Mouse (Mus musculus) mouse embryonic stem cell (cell line): ENCODE results near the gene Dab2ip.

Experiments used
- in situ Hi-C, 2 experiments: fragments of 300-500 bp; cut with MboI; formaldehyde crosslinking; loops; 1 replicate in 1 of 2; 3 replicates in 1 of 2; pipeline ENCODE4 v1.14.3; 2019 to 2020; ENCODE audit warnings: low sequenced_read_pairs in 2 of 2, low pct_unique_long_range_greater_than_20kb in 1 of 2, mixed read lengths in 1 of 2; ENCODE audit not compliant: unreplicated experiment in 1 of 2

Gene Dab2ip

GRCm38 (mm10) chr2:35688121-35688520 is 130.1 kb downstream of the Dab2ip start:
- in situ Hi-C loops = no loop called here

- in situ Hi-C loops = no loop called here
These were observed 130.5 kb downstream of the Dab2ip start for GRCm38 (mm10) chr2:35688581-35688980.

- in situ Hi-C loops = no loop called here
These were observed 131.8 kb downstream of the Dab2ip start for GRCm38 (mm10) chr2:35689881-35690280.

DNA sequence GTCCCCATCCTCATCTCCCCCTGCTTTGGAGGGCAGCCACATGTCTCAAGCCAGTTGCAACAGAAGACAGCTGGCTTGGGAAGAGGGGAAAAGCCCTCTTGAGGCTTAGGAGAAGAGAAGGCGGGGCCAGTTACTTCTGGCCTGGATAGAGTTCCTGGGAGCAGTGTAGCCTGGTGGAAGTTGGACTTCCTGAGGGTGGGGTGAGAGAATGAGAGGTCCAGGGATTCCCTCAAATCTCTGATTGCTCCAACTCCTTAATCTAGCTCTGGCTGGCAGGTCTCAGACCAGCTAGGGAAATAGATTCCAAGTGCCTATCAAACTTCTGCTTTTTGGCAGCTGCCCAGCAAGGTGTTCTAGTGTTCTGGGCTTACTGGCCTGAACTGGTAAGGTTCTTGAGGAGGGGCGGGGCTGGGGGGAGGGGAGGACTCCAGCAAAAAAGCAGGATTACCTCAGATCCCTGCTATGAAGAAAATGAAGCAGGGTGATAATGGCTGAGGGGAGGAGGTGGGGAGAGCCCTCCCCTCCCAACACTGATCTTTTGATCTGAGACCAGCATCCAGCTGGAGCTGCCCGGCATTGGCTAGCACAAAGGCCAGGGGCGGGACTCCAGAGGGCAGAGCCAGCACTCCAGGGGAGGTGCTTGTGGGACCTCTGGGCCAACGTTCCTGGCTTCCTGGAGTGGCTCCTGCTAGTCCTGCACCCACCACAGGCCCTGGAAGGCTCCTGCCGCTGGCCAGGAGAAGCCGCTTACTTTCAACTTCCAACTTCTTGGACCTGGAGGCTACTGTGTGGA is 133.4 kb downstream of the Dab2ip start:
- in situ Hi-C loops = no loop called here

DNA sequence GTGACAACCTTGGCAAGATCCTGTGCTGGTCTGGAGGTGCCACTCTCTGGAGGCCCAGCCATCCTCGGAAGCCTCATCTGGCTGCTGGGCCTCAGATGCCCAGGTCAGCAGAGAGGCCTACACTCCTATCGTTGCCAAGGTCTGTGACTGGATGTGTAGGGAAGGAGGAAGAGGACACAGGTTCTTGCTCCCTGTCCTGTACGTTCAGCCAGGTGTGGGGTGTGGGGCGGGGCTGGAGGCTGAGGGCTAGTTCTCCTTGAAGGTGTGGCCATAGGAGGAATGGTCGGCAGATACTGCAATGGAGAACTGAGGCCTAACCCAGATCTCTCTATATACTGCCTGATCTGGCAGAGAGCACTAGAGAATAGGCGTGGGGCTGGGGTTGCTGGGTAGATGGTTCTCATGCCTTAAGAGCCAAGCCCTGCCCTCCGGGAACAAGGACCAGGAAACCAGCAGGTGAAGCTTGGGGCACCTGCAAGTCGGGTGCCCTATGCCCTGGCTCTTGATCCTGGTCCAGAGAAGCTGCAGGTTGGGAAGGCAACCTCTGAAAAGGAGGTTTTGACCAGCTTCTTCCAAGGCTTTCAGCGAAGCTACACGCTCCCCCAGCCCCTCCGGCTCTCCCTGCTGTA is 134.3 kb downstream of the Dab2ip start:
- in situ Hi-C loops = no loop called here

DNA sequence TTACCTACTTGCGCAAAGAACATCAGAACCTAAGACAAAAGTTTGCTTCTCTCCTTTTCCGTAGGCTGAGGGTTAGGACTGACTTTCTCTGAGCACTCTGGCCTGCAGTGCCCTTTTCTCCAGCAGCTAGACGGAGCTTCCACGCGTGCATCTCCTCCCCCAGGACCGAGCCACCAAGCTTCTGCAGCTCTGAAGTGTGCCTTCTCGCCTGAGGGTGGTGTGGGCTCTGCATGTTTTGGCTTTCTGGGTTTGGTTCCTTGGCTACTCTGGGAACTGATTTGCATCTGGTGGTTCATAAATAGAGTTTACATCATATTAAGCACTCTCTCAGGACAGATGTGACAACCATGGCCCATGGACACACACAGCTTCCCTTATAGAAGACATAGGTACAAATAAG is 135.0 kb downstream of the Dab2ip start:
- in situ Hi-C loops = no loop called here

- in situ Hi-C loops = no loop called here
These were observed 136.0 kb downstream of the Dab2ip start for GRCm38 (mm10) chr2:35694111-35694510.

DNA sequence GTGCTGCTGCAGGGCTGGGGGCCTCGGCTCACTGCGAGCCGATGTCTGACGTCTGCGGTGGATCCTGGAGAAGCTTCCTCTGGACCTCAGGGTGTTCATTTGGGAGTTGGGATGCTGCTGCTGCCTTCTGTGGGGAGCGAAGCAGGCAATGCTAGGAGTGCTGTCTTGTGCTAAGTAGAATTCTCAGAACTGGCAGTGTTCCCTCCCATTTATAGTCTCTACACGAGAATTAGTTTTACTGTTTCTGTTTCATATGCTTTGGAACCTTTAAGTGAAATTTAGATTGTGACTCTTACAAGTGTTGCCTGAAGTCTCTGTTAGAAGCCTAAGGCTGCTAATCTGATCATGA is 138.1 kb downstream of the Dab2ip start:
- in situ Hi-C loops = no loop called here

DNA sequence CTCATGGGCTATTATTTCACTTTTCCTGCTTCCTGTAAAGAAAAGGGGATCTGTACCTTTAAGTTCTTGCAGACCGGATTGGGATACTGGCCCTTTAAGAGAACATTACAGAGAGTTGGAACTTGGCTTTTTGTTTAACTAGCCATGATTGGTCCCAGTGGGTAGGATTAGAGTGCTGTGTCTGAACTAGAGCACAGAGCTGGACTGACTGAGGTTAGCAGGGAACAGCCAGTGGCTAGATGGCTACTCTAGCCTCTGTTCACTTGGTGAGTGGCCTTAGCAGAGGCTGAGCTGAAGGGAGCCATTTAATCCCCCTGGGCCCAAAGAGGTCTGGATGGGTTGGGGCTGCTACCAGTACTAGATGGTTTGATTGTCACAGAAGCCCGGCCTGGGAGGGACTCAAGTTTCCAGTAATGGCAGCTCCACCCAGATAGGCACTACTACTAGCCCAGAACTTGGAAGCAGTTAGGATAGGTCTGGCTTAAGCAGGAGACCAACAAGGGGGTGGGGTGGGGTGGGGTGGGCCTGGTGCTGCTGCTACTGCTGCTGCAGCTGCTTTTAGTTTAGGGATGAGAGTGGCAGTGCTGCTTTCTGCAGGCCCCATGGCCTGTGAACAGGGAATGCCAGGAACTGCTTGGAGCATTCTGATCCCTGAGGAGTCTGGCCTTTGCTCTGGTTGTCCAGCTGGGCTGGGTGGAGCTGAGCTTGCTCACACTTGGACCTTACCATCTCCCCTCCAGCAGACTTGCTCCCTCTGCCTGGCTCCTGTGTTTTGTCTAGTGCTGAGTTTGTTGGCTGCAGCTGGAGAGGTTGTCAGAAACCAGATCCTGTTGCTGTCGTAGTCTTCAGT is 138.7 kb downstream of the Dab2ip start:
- in situ Hi-C loops = no loop called here

DNA sequence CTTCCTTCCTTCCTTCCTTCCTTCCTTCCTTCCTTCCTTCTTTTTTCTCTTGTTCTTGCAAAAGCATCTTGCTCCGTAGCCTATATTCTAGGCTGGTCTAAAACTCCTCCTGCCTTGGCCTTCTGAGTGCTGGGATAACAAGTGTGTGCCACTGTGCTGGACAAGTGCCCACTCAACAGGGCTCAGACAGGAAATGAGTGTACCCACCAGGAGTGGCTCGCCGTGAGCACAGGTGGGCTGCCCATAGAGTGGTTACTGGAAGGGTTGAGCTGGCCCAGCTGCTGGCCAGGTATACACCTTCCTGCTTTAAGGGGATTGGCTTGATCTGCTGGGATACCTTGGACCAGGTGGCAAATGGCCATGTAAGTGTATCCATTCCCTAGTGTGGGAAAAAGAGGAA is 139.7 kb downstream of the Dab2ip start:
- in situ Hi-C loops = no loop called here

- in situ Hi-C loops = no loop called here
These were observed 142.9 kb downstream of the Dab2ip start for GRCm38 (mm10) chr2:35700966-35701365.

GRCm38 (mm10) chr2:35702001-35702400 is 143.9 kb downstream of the Dab2ip start:
- in situ Hi-C loops = no loop called here

- in situ Hi-C loops = no loop called here
These were observed 144.5 kb downstream of the Dab2ip start for GRCm38 (mm10) chr2:35702608-35703007.

- in situ Hi-C loops = no loop called here
These were observed 145.2 kb downstream of the Dab2ip start for GRCm38 (mm10) chr2:35703241-35703640.

DNA sequence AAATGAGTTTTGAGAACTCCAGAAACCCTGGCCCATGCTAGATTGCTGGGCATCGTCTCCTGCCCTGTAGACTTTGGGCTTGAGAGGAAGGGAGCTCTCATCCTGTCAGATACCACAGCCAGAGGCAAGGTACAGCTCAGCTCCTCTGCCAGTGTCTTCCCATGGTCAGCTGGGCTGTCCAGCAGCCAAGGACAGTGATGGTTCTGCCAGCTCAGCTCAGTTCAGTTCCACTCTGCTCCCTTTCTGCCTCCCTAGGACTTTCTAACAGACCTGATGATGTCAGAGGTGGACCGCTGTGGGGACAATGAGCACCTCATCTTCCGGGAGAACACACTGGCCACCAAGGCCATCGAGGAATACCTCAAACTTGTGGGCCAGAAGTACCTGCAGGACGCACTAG is 154.5 kb downstream of the Dab2ip start:
- in situ Hi-C loops = loop anchor here (10.0 kb wide), 2 partner anchors 58 to 158 kb away; partner anchors contain the start of gene Dab2ip (in 1 of the 2)

DNA sequence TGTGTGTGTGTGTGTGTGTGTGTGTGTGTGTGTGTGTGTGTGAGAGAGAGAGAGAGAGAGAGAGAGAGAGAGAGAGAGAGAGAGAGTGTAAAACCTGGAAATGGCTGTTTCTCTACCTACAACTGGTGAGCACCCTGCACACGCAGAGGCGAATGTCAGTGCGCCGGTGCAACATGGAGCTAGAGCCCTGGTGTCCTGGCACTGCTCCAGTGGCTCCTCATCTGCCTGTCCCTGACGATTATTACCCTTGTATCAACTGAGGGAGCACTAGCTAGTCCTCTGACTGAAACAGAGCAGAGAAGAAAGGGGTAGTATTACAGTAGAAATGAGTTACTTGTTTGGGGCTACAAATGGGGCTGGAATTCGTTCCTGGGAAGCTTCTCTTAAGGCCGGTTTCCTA is 155.4 kb downstream of the Dab2ip start:
- in situ Hi-C loops = loop anchor here (10.0 kb wide), 2 partner anchors 59 to 159 kb away; partner anchors contain the start of gene Dab2ip (in 1 of the 2)

GRCm38 (mm10) chr2:35714742-35715167 is 156.7 kb downstream of the Dab2ip start:
- in situ Hi-C loops = loop anchor here (10.0 kb wide), 2 partner anchors 60 to 160 kb away; partner anchors contain the start of gene Dab2ip (in 1 of the 2)

DNA sequence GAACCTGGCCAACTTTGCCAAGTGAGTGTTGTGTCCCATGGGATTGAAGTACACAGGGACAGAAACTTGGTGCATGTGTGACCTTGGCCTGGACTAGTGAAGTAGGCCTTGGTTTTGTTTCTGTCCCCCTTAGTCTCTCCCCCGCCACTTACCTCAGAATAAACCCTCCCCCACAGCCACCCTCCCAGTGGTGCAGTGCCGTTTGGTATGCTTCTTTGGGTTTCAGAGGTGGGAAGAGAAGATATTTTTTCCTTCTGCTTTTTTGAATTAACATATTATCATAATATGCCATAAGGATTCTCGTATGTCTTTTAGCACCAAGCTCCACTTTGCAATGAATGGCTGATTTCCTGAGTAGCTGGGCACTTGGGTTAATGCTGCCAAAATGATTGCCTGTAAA is 157.4 kb downstream of the Dab2ip start:
- in situ Hi-C loops = loop anchor here (10.0 kb wide), 2 partner anchors 61 to 161 kb away; partner anchors contain the start of gene Dab2ip (in 1 of the 2)

GRCm38 (mm10) chr2:35716175-35716574 is 158.1 kb downstream of the Dab2ip start:
- in situ Hi-C loops = loop anchor here (10.0 kb wide), 2 partner anchors 61 to 161 kb away; partner anchors contain the start of gene Dab2ip (in 1 of the 2)
